Mouse (Mus musculus): Measurements from ENCODE around the gene Emc9. TPM values are rescaled to one million over a fixed set of nuclear protein-coding genes. Genes with fewer than 3 reads are reported as not detected.

Gene Emc9
- total RNA-seq, 2 experiments from 2014 or later = 27.8 to 36.4 TPM

GRCm38 (mm10) chr14:55563249-55563648 lies 21.9 kb downstream of the Emc9 start:
- no peak for DNase-seq
- intact Hi-C loops (cut with DNase I) = no loop called here

GRCm38 (mm10) chr14:55561860-55562259 lies 23.2 kb downstream of the Emc9 start:
- intact Hi-C loops (cut with DNase I) = no loop called here
- DNase-seq = no peak

- intact Hi-C loops (cut with DNase I) = no loop called here
- peak; percentile 99 for DNase-seq
Observed at GRCm38 (mm10) chr14:55560202-55561073, 24.7 kb downstream of the Emc9 start, which contains the start of gene A730061H03Rik. A730061H03Rik (minus strand) TSS chr14:55560406.

GRCm38 (mm10) chr14:55559799-55560201 lies 25.3 kb downstream of the Emc9 start, which contains the start of gene Dcaf11:
Dcaf11 (plus strand) TSS chr14:55560006.
- DNase-seq = peak; percentile 93
- intact Hi-C loops (cut with DNase I) = no loop called here

- DNase-seq = no peak
- intact Hi-C loops (cut with DNase I) = no loop called here
Observed at GRCm38 (mm10) chr14:55558740-55559448, 26.2 kb downstream of the Emc9 start.

GRCm38 (mm10) chr14:55557587-55557986 lies 27.5 kb downstream of the Emc9 start:
- intact Hi-C loops (cut with DNase I) = no loop called here
- no peak for DNase-seq

- intact Hi-C loops (cut with DNase I) = no loop called here
- DNase-seq = peak; percentile 85
Observed at GRCm38 (mm10) chr14:55557003-55557402, 28.1 kb downstream of the Emc9 start.

- no peak for DNase-seq
Observed at GRCm38 (mm10) chr14:55555788-55556187, 29.3 kb downstream of the Emc9 start.

GRCm38 (mm10) chr14:55554635-55555034 lies 30.5 kb downstream of the Emc9 start:
- DNase-seq = no peak
- intact Hi-C loops (cut with DNase I) = no loop called here

More at GRCm38 (mm10) chr14:55555788-55556187, 29.3 kb downstream of the Emc9 start:
- intact Hi-C loops (cut with DNase I) = no loop called here

- intact Hi-C loops (cut with DNase I) = no loop called here
Observed at GRCm38 (mm10) chr14:55551794-55552193, 33.3 kb downstream of the Emc9 start.

GRCm38 (mm10) chr14:55551347-55551746 lies 33.8 kb downstream of the Emc9 start:
- intact Hi-C loops (cut with DNase I) = no loop called here
- DNase-seq = no peak

More at GRCm38 (mm10) chr14:55551794-55552193, 33.3 kb downstream of the Emc9 start:
- DNase-seq = no peak

- intact Hi-C loops (cut with DNase I) = no loop called here
- no peak for DNase-seq
Observed at GRCm38 (mm10) chr14:55550191-55550590, 34.9 kb downstream of the Emc9 start.

- intact Hi-C loops (cut with DNase I) = no loop called here
- DNase-seq = peak; percentile 65
Observed at GRCm38 (mm10) chr14:55544334-55544733, 40.8 kb downstream of the Emc9 start.

GRCm38 (mm10) chr14:55542268-55542667 lies 42.8 kb downstream of the Emc9 start:
- DNase-seq = no peak
- intact Hi-C loops (cut with DNase I) = no loop called here

GRCm38 (mm10) chr14:55540787-55541321 lies 44.2 kb downstream of the Emc9 start:
- intact Hi-C loops (cut with DNase I) = no loop called here
- peak; percentile 95 for DNase-seq

- intact Hi-C loops (cut with DNase I) = no loop called here
- peak; percentile 82 for DNase-seq
Observed at GRCm38 (mm10) chr14:55540067-55540786, 44.9 kb downstream of the Emc9 start, which contains the start of gene Pck2. Pck2 (plus strand) TSS chr14:55540266.

GRCm38 (mm10) chr14:55536116-55536745 lies 48.9 kb downstream of the Emc9 start:
- intact Hi-C loops (cut with DNase I) = no loop called here
- DNase-seq = peak; percentile 68
